Mouse (Mus musculus): ENCODE data around the gene Guca1a.

DNA sequence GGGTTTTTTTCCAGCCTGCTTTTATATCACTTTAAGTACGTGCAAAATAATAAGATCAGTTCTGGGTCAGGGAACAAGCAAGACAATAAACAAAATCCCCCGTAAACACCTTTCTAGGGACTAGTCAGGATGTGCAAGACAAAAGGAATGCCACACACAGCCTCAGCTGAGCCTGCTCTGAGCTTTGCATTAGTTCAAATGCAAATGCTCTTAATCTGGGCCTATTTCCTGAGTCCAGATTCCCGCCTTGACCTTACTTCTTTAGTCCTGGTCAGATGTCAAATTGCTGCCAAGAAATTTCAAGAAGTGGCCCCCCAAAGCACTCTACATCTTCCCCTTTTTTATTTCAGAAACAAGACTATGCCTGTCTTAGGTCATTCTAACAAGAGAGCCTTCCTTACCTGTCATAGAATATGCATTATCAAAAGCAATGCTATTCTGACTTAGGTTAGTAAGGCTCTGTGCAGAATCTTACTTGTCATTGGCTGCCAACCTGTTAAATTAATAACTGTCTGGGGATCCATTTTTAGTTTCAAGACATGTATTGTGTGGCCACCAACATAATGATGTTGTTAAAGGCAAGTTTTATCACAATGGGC is 50.6 kb downstream of the Guca1a start:
- no peak for TF ChIP-seq CHD2 (IDR thresholded peaks at IDR 0.05; ENCODE audit: low read length)
- no peak for TF ChIP-seq PAX5 (IDR thresholded peaks at IDR 0.05; ENCODE audit: low read length)
- TF ChIP-seq CTCF (conservative IDR thresholded peaks at IDR 0.05 in 1 of 2, IDR thresholded peaks at IDR 0.05 in 1 of 2; ENCODE audit: low read depth in 2 of 2, low read length in 2 of 2) = no peak
- no peak for TF ChIP-seq POLR2AphosphoS2 (IDR thresholded peaks at IDR 0.05; ENCODE audit: low read depth, low read length)
- no peak for TF ChIP-seq EP300 (IDR thresholded peaks at IDR 0.05; ENCODE audit: low read length)
- TF ChIP-seq RCOR1 (conservative IDR thresholded peaks at IDR 0.05; ENCODE audit: low read depth, low read length) = no peak
- no peak for TF ChIP-seq USF2 (conservative IDR thresholded peaks at IDR 0.05; ENCODE audit: low read depth, low read length)
- TF ChIP-seq ETS1 (conservative IDR thresholded peaks at IDR 0.05; ENCODE audit: low read depth, low read length) = no peak
- TF ChIP-seq MXI1 (IDR thresholded peaks at IDR 0.05; ENCODE audit: low read depth, low read length) = no peak
- TF ChIP-seq POLR2A (IDR thresholded peaks at IDR 0.05; ENCODE audit: low read depth, low read length) = no peak
- TF ChIP-seq JUN (IDR thresholded peaks at IDR 0.05; ENCODE audit: insufficient read depth, low read depth, low read length) = no peak
- TF ChIP-seq MAX (IDR thresholded peaks at IDR 0.05; ENCODE audit: low read length) = no peak
- TF ChIP-seq HCFC1 (IDR thresholded peaks at IDR 0.05; ENCODE audit: low read depth, low read length) = no peak
